Mouse (Mus musculus): ENCODE data around the gene Ifrd1. TPM values are rescaled to one million over a fixed set of nuclear protein-coding genes. Genes with fewer than 3 reads are reported as not detected.

The Ifrd1 gene
- total and polyA plus RNA-seq, 2 experiments from 2014 or later, result 47.0 to 117 TPM

- Histone ChIP-seq H3K9me3 (replicated peaks; ENCODE audit: control insufficient read depth, low read length) (no peaks in the 10 kb centered on the region), H3K4me3 (ENCODE audit: low read depth, low read length) (no peak overlapping the region), H3K4me1 (ENCODE audit: control insufficient read depth, insufficient read depth) (no peaks in the 10 kb centered on the region), H3K27ac (ENCODE audit: low read depth) (no peak overlapping the region), H3K27me3 (ENCODE audit: control insufficient read depth, insufficient read depth, low read length) (no peaks in the 10 kb centered on the region), H3K9ac (replicated peaks; ENCODE audit: low read depth, low read length) (no peak overlapping the region), H3K36me3 (replicated peaks; ENCODE audit: control insufficient read depth, insufficient read depth, low read length) (peaks cover 60% of the 10 kb centered on the region), H3K4me2 (ENCODE audit: low read depth, low read length) (no peak overlapping the region)
- WGBS, result 88% methylated on average over 7 of the region's 7 CpGs
- no peak for DNase-seq (ENCODE audit: low spot score)
- TF ChIP-seq EP300 (IDR thresholded peaks at IDR 0.05; ENCODE audit: low read depth) (no peak), CTCF (IDR thresholded peaks at IDR 0.05; ENCODE audit: low read depth) (no peak)
- ATAC-seq (ENCODE audit: insufficient read depth, low read depth), result no peak
These were observed 45.9 kb downstream of the Ifrd1 start for GRCm38 (mm10) chr12:40202161-40203035.

- ATAC-seq (ENCODE audit: insufficient read depth, low read depth) (no peak), DNase-seq (ENCODE audit: low spot score) (no peak)
- H3K4me3 ChIP-seq (ENCODE audit: low read depth, low read length), result no peak overlapping the region
- 82% methylated on average over 6 of the region's 6 CpGs for WGBS
- H3K27ac ChIP-seq (ENCODE audit: low read depth), result no peak overlapping the region
- peaks cover 43% of the 10 kb centered on the region for H3K36me3 ChIP-seq (replicated peaks; ENCODE audit: control insufficient read depth, insufficient read depth, low read length)
- no peak overlapping the region for H3K4me2 ChIP-seq (ENCODE audit: low read depth, low read length)
- no peak overlapping the region for H3K9ac ChIP-seq (replicated peaks; ENCODE audit: low read depth, low read length)
- H3K9me3 ChIP-seq (replicated peaks; ENCODE audit: control insufficient read depth, low read length), result no peaks in the 10 kb centered on the region
- H3K4me1 ChIP-seq (ENCODE audit: control insufficient read depth, insufficient read depth), result no peaks in the 10 kb centered on the region
- no peaks in the 10 kb centered on the region for H3K27me3 ChIP-seq (ENCODE audit: control insufficient read depth, insufficient read depth, low read length)
- TF ChIP-seq CTCF (IDR thresholded peaks at IDR 0.05; ENCODE audit: low read depth), result no peak
These were observed 47.6 kb downstream of the Ifrd1 start for GRCm38 (mm10) chr12:40200484-40201235.

- Histone ChIP-seq H3K36me3 (replicated peaks; ENCODE audit: control insufficient read depth, insufficient read depth, low read length) (peaks cover 36% of the 10 kb centered on the region), H3K4me2 (ENCODE audit: low read depth, low read length) (peak overlapping the region; percentile 64), H3K27ac (ENCODE audit: low read depth) (peak overlapping the region; percentile 98), H3K9me3 (replicated peaks; ENCODE audit: control insufficient read depth, low read length) (no peaks in the 10 kb centered on the region), H3K9ac (replicated peaks; ENCODE audit: low read depth, low read length) (peak overlapping the region; percentile 66; the same call in 1 of the 2 replicates), H3K4me1 (ENCODE audit: control insufficient read depth, insufficient read depth) (no peaks in the 10 kb centered on the region), H3K4me3 (ENCODE audit: low read depth, low read length) (peak overlapping the region; percentile 46), H3K27me3 (ENCODE audit: control insufficient read depth, insufficient read depth, low read length) (no peaks in the 10 kb centered on the region)
- TF ChIP-seq CTCF (IDR thresholded peaks at IDR 0.05; ENCODE audit: low read depth) (peak; percentile 89), EP300 (IDR thresholded peaks at IDR 0.05; ENCODE audit: low read depth) (0 out of 2 replicates have a peak, but pooled peaks have one; percentile 7)
- peak; percentile 66 for DNase-seq (ENCODE audit: low spot score)
- ATAC-seq (ENCODE audit: insufficient read depth, low read depth), result no peak
- 23% methylated on average over 7 of the region's 7 CpGs for WGBS
These were observed 48.4 kb downstream of the Ifrd1 start for GRCm38 (mm10) chr12:40199795-40200402.

- 24% methylated on average over 8 of the region's 8 CpGs for WGBS
- TF ChIP-seq CTCF (IDR thresholded peaks at IDR 0.05; ENCODE audit: low read depth), result no peak
- 0 out of 2 replicates have a peak, but pooled peaks have one; percentile 19 for TF ChIP-seq EP300 (IDR thresholded peaks at IDR 0.05; ENCODE audit: low read depth)
- peak within 1 kb of the TSS; percentile 98 for H3K27ac ChIP-seq (ENCODE audit: low read depth)
- peak within 1 kb of the TSS; percentile 66 for H3K9ac ChIP-seq (replicated peaks; ENCODE audit: low read depth, low read length)
- H3K4me3 ChIP-seq (ENCODE audit: low read depth, low read length), result peak within 1 kb of the TSS; percentile 46
- H3K4me2 ChIP-seq (ENCODE audit: low read depth, low read length), result peak within 1 kb of the TSS; percentile 64
- H3K9me3 ChIP-seq (replicated peaks; ENCODE audit: control insufficient read depth, low read length), result no peaks in the 10 kb centered on the region
- ATAC-seq (ENCODE audit: insufficient read depth, low read depth) (peak; percentile 59), DNase-seq (ENCODE audit: low spot score) (peak; percentile 53)
- H3K27me3 ChIP-seq (ENCODE audit: control insufficient read depth, insufficient read depth, low read length), result no peaks in the 10 kb centered on the region
- H3K4me1 ChIP-seq (ENCODE audit: control insufficient read depth, insufficient read depth), result no peaks in the 10 kb centered on the region
- peaks cover 30% of the 10 kb centered on the region for H3K36me3 ChIP-seq (replicated peaks; ENCODE audit: control insufficient read depth, insufficient read depth, low read length)
These were observed 49.0 kb downstream of the Ifrd1 start, which contains the start of gene Lsmem1 for GRCm38 (mm10) chr12:40199302-40199701. TSS of gene Lsmem1 (minus strand) at chr12:40199490.

GRCm38 (mm10) chr12:40198427-40198826 lies 49.9 kb downstream of the Ifrd1 start:
- H3K4me2 ChIP-seq (ENCODE audit: low read depth, low read length), result peak overlapping the region; percentile 64
- TF ChIP-seq CTCF (IDR thresholded peaks at IDR 0.05; ENCODE audit: low read depth) (no peak), EP300 (IDR thresholded peaks at IDR 0.05; ENCODE audit: low read depth) (0 out of 2 replicates have a peak, but pooled peaks have one; percentile 51)
- ATAC-seq (ENCODE audit: insufficient read depth, low read depth) (peak; percentile 76), DNase-seq (ENCODE audit: low spot score) (peak; percentile 80)
- WGBS, result 24% methylated on average over 9 of the region's 9 CpGs
- H3K9ac ChIP-seq (replicated peaks; ENCODE audit: low read depth, low read length), result peak overlapping the region; percentile 66
- H3K4me1 ChIP-seq (ENCODE audit: control insufficient read depth, insufficient read depth), result no peaks in the 10 kb centered on the region
- H3K27ac ChIP-seq (ENCODE audit: low read depth), result peak overlapping the region; percentile 98
- H3K27me3 ChIP-seq (ENCODE audit: control insufficient read depth, insufficient read depth, low read length), result no peaks in the 10 kb centered on the region
- H3K4me3 ChIP-seq (ENCODE audit: low read depth, low read length), result peak overlapping the region; percentile 46
- H3K36me3 ChIP-seq (replicated peaks; ENCODE audit: control insufficient read depth, insufficient read depth, low read length), result peaks cover 21% of the 10 kb centered on the region
- no peaks in the 10 kb centered on the region for H3K9me3 ChIP-seq (replicated peaks; ENCODE audit: control insufficient read depth, low read length)
